Mouse (Mus musculus) embryo, embryonic 10.5 days (tissue): ENCODE data around the gene Med9.
A peak's percentile ranks its signal among the peaks of the same experiment; 100 is the strongest.

Experiments
- DNase-seq: peaks from one replicate; pipeline ENCODE4 v3.0.0-alpha.2; 2015; ENCODE audit warnings: low spot score

Med9 gene

GRCm38 (mm10) chr11:59948401-59948767, 378 bp downstream of the Med9 start:
- DNase-seq: peak; percentile 33

- DNase-seq: no peak
These were observed 4.9 kb downstream of the Med9 start for GRCm38 (mm10) chr11:59952892-59953291.

- DNase-seq: no peak
These were observed 8.7 kb downstream of the Med9 start for GRCm38 (mm10) chr11:59956749-59957148.

DNA sequence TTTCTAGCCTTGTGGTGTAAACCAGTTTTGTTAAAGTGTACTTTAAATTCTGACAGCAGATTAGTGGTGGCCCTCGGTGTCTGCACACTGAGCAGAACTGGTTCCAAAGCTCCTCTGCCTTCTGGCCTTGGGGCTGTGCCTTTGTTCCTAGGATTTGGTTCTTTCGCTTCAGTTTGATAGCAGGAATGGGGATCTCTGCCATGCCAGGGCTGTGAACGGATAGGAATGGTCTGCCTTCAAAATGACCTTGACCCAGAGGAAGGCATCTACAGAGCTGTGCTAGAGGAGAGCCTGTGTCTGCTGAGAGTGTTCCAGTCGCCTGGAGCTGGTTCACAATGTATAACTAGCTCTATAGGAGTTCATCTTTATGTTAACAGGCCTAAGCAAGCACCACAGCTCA, 11.4 kb downstream of the Med9 start:
- DNase-seq: no peak

GRCm38 (mm10) chr11:59960476-59961337, 12.7 kb downstream of the Med9 start:
- DNase-seq: peak; percentile 23

- DNase-seq: no peak
These were observed 13.4 kb downstream of the Med9 start for GRCm38 (mm10) chr11:59961338-59961875.

GRCm38 (mm10) chr11:59962590-59962989, 14.6 kb downstream of the Med9 start:
- DNase-seq: no peak

- DNase-seq: peak; percentile 50
These were observed 15.6 kb downstream of the Med9 start for GRCm38 (mm10) chr11:59963364-59964162.

DNA sequence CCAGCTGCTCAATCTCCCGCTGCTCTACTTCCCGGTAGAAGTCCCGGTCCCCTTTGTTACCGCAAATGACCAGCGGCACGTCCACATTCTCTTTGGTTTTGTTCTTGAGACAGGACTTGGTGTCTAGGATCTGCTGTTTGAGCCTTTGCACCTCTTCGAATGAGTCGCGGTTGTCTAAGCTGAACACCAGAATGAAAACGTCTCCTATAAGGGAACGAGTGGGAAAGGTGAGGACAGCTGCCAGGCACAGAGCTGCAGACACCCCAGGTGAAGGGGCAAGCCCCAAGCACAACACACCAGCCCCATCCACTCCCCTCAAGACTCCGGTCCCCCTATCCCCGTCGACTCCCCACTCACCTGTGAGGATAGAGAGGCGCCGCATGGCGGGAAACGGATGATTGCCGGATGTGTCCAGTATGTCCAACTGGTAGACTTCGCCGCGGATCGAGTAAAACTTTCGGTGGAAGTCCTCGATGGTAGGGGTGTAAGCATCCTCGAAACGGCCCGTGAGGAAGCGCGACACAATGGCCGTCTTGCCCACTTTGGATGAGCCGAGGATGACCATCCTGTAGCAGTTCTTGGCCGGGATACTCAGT, 16.3 kb downstream of the Med9 start:
- peak; percentile 44 for DNase-seq

- DNase-seq: peak; percentile 82
These were observed 16.8 kb downstream of the Med9 start, which contains the start of gene Rasd1 for GRCm38 (mm10) chr11:59964818-59965217. Gene Rasd1, minus strand, starts transcription at chr11:59964944.

DNA sequence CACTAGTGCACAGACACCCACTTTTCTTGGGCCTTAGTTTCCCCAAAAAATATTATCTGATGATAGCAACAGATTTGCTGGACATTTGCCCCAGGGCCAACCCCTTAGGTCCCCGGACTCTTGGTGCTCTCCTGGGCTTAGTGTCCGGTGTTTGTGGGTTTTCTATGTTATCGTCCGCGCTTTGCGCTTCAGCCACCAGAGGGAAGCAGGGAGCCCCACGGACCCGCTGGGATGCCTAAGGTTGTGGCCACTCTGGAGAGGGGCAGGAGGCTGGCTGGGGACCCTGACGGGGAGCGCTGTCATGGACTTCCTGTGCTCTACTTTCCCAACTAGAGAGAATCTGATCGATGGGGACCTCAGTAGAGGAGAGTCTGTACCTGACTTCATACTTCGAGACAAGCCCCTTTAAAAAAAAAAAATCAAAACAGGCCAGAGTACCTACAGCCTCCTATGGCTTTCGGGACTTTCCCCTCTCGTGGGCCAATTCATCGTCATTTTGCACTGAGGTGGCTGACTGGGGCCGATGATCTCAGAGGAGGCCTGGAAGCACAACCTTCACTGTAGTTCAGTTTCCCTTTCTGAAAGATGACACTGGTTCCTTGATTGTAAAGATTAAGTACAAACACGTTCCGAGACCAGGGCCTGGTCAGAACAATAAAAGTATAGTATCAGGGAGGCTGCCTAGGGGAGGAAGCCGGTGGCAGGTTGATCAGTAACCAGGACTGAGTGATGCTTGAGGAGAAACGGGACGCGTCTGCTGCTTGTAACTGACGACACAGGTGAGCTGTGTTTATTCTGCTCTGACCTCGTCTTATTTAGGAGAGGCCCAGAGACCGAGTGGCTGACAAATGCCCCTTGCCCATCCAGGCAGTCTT, 17.5 kb downstream of the Med9 start:
- peak; percentile 89 for DNase-seq

GRCm38 (mm10) chr11:59966102-59966483, 18.1 kb downstream of the Med9 start:
- no peak for DNase-seq

DNA sequence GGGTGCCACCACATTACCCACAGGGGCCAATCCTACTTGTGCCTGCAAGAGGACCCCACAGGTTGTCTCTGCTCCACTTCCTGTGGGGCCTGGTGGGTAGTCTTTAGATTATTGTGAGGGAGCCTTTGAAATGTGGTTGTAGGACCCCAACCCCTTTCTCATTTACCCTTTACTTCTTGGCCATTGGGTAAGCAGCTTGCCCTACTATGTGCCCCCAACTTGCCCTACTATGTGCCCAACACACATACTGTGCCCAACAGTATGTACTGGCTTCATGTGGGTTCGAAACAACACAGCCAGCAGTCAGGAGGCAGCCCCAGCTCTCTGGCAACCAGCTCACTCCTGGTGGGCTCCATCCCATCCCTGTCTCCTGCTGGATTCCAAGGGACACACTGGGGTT, 19.8 kb downstream of the Med9 start:
- DNase-seq: no peak

DNA sequence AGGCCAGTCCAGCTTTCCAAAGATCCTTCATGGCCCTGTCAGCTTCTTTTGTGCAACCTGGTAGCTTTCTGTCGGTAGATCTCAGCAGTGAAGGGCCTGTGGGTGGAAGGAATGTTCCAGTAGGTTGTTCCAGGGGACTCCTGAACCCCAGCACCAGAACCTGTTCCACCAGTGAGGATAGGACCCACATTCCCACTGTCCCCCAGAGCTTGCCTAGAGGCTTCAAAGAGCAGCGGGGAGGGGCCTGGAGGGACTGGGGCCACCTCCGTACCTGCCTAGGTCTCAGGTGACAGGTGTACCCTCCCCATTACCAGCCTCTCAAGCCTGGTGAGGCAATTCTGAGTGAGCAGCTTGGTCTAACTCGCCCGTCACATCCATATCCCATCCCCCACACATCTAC, 22.8 kb downstream of the Med9 start:
- DNase-seq: no peak

GRCm38 (mm10) chr11:59971691-59972090, 23.7 kb downstream of the Med9 start:
- no peak for DNase-seq

DNA sequence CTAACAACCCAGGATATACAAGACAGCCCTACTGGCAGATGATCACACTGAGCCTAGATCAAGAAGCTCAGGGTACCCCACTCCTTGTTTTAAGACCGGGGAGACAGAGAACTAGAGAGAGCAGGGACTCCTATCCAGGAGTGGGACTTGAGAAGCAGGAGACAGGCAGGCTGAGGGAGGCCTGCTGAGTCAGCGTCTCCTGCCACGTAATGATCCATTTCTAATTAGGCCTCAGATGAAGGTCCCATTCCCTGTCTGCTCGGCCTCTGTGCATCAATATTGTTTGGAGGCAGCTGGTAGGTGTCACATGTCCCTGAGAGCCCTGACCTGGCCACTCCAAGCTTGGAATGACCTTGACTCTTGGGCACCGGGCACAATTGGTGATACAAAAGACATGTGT, 25.4 kb downstream of the Med9 start:
- no peak for DNase-seq

DNA sequence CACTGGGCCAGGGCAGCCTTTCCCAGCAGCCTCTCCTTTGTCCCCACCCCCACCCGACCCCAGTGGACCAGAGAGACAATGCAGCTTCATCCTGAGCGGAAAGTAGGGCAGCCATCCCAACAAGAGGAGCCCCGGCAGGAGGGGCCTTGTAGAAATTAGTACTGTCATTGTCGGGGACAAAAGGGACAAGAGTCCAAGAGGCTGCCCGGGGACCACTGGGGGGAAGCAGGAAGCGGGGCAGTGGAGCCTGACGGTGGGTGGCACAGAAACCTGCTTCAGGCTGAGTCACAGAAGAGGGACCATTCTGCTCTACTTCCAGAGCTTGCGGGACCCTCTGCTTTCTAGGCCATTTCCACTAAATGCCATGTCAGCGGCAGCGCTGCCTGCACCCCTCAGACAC, 27.2 kb downstream of the Med9 start:
- no peak for DNase-seq

- no peak for DNase-seq
These were observed 29.8 kb downstream of the Med9 start for GRCm38 (mm10) chr11:59977831-59978230.

DNA sequence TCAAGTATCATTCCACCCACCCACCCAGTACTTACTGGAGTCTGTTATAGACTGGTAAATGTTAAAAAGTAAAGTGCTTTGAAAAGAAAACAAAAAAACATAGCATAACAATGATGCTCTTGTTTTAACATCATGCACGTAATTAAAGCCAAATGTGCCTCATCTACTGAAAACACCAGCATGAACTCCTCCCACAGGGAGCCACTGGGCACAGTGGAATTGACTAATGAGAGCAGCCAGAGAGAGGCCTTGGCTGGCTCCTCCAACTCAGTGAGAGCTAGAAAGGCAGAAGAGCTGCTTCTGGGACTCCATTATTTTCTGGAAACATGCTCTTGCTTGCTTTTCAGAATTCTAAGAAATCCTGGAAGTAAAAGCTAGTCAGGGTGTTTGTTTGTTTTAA, 41.4 kb downstream of the Med9 start:
- peak; percentile 28 for DNase-seq

DNA sequence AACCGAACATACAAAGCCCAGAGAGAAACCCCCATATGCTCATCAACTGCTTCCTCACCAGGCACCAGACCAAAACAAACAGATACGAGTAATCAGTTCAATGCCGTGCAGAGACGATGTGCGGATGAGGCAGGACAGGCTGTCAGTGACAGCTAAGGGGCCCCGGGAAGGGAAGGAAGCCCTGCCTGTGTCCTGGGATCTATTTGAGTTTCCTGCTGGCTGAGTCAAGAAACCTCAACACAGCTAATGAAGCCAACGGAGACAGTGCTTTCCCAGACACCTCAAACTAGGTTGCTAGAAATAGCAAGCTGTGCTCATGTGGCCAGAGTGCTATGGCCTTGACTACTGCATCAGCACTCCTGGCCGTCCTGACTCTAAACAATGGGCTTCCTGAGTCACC, 43.4 kb downstream of the Med9 start:
- DNase-seq: no peak

DNA sequence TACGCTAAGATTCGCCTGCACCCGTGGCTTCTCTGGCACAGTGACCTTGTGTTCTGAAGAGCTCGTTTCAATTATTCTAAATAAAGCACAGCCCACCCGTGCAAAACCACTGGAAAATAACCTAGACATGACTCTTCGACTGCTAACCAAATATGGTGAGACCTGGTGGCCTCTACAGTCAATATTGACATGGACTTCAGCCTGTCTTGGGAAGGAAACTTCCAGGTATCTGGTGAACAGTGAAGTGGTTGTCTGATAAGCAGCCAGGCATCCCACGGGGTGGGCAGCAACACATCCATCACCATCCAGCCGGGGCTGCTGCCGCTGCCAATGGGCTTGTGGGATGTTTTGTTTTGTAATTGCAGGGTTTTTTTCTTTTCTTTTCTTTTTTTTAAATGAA, 46.3 kb downstream of the Med9 start:
- no peak for DNase-seq
